In the genomic region with DNA sequence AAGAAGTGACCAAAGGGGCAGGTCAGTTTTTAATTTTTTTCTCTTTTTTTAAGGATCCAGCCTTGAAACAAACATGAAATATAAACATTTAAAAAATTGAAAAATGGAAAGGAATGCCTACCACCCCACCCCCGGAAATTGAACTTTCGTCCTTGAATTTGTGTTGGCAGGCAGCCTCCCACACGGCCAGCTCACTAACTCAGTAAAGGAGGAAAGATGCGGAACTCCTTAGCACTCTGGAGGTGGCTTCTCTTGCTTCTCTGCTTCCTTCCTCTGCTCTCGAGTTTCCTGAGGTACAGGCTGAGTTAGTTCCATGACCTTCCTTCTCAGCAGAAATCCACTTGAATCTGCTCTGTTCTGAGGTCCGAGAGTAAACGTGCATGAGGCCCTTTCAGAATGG, we compare ENCODE assay signal across 18 mouse cellular contexts. TPM values are rescaled to one million over a fixed set of nuclear protein-coding genes. Genes with fewer than 3 reads are reported as not detected.
DNase-seq lines count a peak whose midpoint lies in the region; ATAC-seq lines count a peak whose summit lies in the region.
"Had no signal": no experiment of that assay in that cellular context is flagged by ENCODE, and none has a peak within 500 bp of the region (broad histone marks: within the 10 kb centered on the region; RNA-seq: fewer than 3 reads in every experiment).

No protein-coding gene starts in this region.

- no peaks in the 10 kb centered on the region for H3K27me3 ChIP-seq in kidney, embryonic 16.5 days (ENCODE audit: insufficient read depth, low read length)
- H3K27me3 ChIP-seq: forebrain, embryonic 15.5 days; heart, embryonic 15.5 days; hindbrain, embryonic 12.5 days had no signal

- H3K4me1 ChIP-seq in kidney, embryonic 16.5 days (ENCODE audit: insufficient read depth, low read length): peaks cover 36% of the 10 kb centered on the region

- no peak overlapping the region for H3K27ac ChIP-seq in kidney, embryonic 16.5 days (ENCODE audit: low read length)
- H3K27ac ChIP-seq: forebrain, embryonic 15.5 days; heart, embryonic 15.5 days; hindbrain, embryonic 12.5 days; limb, embryonic 10.5 days; liver, embryonic 15.5 days had no signal

- peak; percentile 75 for DNase-seq in heart, adult 11 months
- DNase-seq in heart, adult 18-20 months: no peak
- DNase-seq in kidney, postnatal 36 days: peak; percentile 15 to 30
- peak; percentile 27 for DNase-seq in 3134 (ENCODE audit: extremely low read depth, insufficient read length, low spot score)
- DNase-seq in brain, adult 2 months (ENCODE audit: low read depth, low spot score): peak; percentile 40
- no peak for DNase-seq in right cerebral cortex, postnatal 10 days (ENCODE audit: low spot score in 2 of 2)
- DNase-seq: cerebellum, adult 8-10 months; gastrocnemius, postnatal 25 days; kidney, postnatal 4 days; thymus, postnatal 36 days had no signal

- no peak for ATAC-seq in kidney, embryonic 16.5 days (ENCODE audit: low FRiP score, low TSS enrichment)
- no peak for ATAC-seq in activated CD4-positive, CD25-positive, alpha-beta regulatory T cell, adult 4 months
- ATAC-seq: forebrain, embryonic 15.5 days had no signal

- no peak overlapping the region for H3K9ac ChIP-seq in kidney, embryonic 16.5 days (replicated peaks; ENCODE audit: low read length)
- H3K9ac ChIP-seq: forebrain, embryonic 15.5 days; heart, embryonic 15.5 days; hindbrain, embryonic 12.5 days; liver, embryonic 15.5 days had no signal

- H3K4me2 ChIP-seq in kidney, embryonic 16.5 days (replicated peaks; ENCODE audit: low read depth, low read length): no peak overlapping the region
- H3K4me2 ChIP-seq: forebrain, embryonic 15.5 days; heart, embryonic 15.5 days; hindbrain, embryonic 12.5 days; liver, embryonic 15.5 days had no signal

- no peak overlapping the region for H3K4me3 ChIP-seq in kidney, embryonic 16.5 days (ENCODE audit: low read length)
- H3K4me3 ChIP-seq: forebrain, embryonic 15.5 days; heart, embryonic 15.5 days; hindbrain, embryonic 12.5 days; limb, embryonic 10.5 days; liver, embryonic 15.5 days had no signal

- H3K9me3 ChIP-seq in kidney, embryonic 16.5 days (ENCODE audit: low read length): no peaks in the 10 kb centered on the region
- H3K9me3 ChIP-seq: forebrain, embryonic 15.5 days; G1E; heart, embryonic 15.5 days; hindbrain, embryonic 12.5 days; limb, embryonic 10.5 days; liver, embryonic 15.5 days had no signal

- H3K36me3 ChIP-seq in kidney, embryonic 16.5 days (ENCODE audit: insufficient read depth, low read length): no peaks in the 10 kb centered on the region
- H3K36me3 ChIP-seq: forebrain, embryonic 15.5 days; heart, embryonic 15.5 days; hindbrain, embryonic 12.5 days; limb, embryonic 10.5 days; liver, embryonic 15.5 days had no signal

- 29% methylated on average over 7 of the region's 7 CpGs for WGBS in kidney, embryonic 16.5 days

RNA-seq across cellular contexts. Expression of gene Phlda1, which starts 4.7 kb away (rescaled TPM):
- total RNA-seq in heart, adult 18-20 months (2021): 10 to 100 TPM in 1 of 2 experiments, 1 to 10 TPM in 1; 9.7 to 18.7 TPM
- 27.3 and 36.6 TPM in 2 replicates for polyA plus RNA-seq in kidney, embryonic 16.5 days (2015; fragmentation: Nextera tagmentation; extraction: Ambion mirVana)
- polyA plus RNA-seq in activated CD4-positive, CD25-positive, alpha-beta regulatory T cell, adult 4 months (2017; shearing (Covaris generic)): 1 to 10 TPM; 4.9 to 5.6 TPM

RNA-seq across cellular contexts. Expression of gene Nap1l1, which starts 37.8 kb away (rescaled TPM):
- total RNA-seq in heart, adult 18-20 months (2021): 10 to 100 TPM; 66.8 to 72.3 TPM
- polyA plus RNA-seq in kidney, embryonic 16.5 days (2015; fragmentation: Nextera tagmentation; extraction: Ambion mirVana): 203 and 209 TPM in 2 replicates
- polyA plus RNA-seq in activated CD4-positive, CD25-positive, alpha-beta regulatory T cell, adult 4 months (2017; shearing (Covaris generic)): 100 to 1,000 TPM; 155 to 159 TPM

Comparison
In these comparisons a context has a peak if more than half of its experiments do, and no peak if none do; other contexts are left out.
1. DNase-seq: peak in heart, adult 11 months (single experiment), kidney, postnatal 36 days (2 of 2), 3134 (single experiment) and brain, adult 2 months (single experiment); none in heart, adult 18-20 months (0 of 2) and right cerebral cortex, postnatal 10 days (0 of 2).